Mouse (Mus musculus) heart, postnatal 10 days (tissue): ENCODE measurements around the gene Gm45837. TPM values are rescaled to one million over a fixed set of nuclear protein-coding genes. Genes with fewer than 3 reads are reported as not detected.

Experiments
- DNase-seq, 2 experiments: peaks; one replicate each; pipeline ENCODE4 v3.0.0; 2021
- intact Hi-C: fragments of 180-260 bp; cut with DNase I; formaldehyde crosslinking; loops from one replicate; pipeline ENCODE4 v1.15.1; 2025
- total RNA-seq, 2 experiments: library from RNA; stranded (reverse); gene quantifications; 2 replicates each; pipeline ENCODE4 v1.2.3; 2021

The Gm45837 gene
- total RNA-seq, 2 experiments from 2014 or later, result not detected

DNA sequence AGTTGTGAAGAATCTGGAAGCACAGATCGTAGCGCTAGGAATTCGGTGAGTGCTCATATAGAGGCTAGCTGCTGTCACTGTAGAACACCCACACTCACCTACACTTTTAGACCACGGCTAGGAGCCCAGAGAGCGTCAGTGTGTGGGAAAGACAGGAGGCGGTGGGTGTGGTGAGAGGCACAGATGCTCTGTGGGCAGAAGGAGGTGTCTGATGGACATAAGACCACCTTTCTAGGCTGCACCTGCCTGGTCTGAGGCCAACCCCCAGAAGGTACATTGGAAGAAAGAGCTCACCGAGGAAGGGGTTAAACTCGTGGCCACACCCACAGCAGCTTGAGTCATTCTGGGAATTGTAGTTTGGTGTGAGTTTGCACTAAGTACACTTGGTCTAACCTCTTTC lies 16.0 kb downstream of the Gm45837 start:
- DNase-seq, result no peak
- intact Hi-C loops, result loop anchor here (5.0 kb wide), 2 partner anchors 116 to 191 kb away; no protein-coding TSS in a partner anchor

DNA sequence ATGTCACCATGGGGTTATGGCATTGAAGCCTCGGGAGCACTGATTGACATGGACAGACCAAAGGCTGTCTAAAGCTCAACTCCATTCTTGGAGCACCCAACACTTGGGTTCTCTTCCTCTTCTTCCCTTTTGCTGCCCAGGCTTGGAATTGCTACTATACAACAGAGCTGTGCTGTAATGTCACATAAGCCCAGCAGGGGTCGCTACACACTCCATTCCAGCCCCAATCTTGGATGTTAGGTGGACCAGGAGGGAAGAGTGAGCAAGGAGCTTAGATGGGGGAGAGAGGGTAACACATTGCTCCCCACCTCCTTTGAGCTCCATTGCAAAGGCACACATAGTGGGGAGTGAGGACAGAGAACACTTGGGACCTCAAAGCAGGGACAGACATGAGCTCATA lies 17.1 kb downstream of the Gm45837 start:
- intact Hi-C loops, result loop anchor here (5.0 kb wide), 2 partner anchors 115 to 190 kb away; no protein-coding TSS in a partner anchor
- DNase-seq, result no peak

DNA sequence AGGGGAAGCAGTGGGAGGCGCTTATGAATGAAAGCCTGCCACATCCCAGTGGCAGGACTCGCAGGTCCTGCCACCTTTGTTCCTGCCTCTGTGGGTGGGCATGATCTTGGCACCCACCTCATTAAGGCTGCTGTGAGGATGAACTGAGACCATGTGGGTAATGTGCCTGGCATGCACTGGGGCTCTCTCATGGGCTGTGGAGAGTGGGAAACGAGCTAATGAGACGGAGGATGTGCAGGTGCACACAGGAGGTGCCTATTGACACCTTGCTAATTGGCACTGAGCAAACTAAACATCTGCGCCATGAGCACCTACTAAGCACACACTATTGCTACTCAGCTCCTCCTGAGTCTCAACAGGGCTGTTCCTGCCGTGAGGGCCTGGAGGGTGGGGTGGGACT lies 24.4 kb downstream of the Gm45837 start:
- no peak for DNase-seq
- intact Hi-C loops, result no loop called here

DNA sequence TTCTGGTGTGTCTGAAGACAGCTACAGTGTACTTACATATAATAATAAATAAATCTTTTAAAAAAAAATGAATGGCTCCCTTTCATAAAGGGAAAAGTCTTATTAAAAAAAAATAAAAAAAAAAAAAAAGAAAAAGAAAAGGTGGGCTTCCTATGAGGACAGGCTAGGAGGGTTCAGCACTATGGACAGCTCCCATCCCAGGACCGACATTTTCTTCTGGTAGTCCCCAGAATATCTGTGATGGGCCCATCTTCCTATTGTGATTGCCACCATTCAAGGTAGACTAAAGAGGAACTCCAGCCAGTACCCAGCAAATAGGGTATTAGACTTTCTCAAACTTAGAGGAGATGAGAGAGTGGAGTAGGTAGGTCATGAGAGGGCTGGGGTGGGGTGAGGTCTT lies 27.2 kb downstream of the Gm45837 start:
- no peak for DNase-seq
- intact Hi-C loops, result no loop called here

DNA sequence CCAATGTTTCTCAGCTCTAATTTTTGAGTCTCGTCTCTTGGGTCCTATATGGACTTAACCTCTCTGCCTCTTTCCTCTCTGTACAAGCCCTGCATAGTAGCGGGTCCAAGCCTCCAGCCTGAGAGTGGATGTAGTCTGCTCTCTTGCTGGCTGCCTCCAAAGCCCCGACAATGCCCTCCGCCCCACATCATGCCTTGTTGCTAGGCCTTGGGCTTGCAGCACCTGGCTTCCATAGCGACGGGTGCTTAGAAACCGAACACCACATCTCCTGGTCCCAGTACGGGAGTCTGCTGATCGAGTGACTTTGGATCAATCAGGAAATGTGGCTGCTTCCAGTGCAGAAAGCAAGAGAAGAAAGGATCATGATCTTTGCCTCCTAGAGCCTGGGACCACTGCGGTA lies 32.4 kb downstream of the Gm45837 start:
- intact Hi-C loops, result loop anchor here (5.0 kb wide), 1 partner anchor 84 kb away; no protein-coding TSS in a partner anchor
- no peak for DNase-seq

DNA sequence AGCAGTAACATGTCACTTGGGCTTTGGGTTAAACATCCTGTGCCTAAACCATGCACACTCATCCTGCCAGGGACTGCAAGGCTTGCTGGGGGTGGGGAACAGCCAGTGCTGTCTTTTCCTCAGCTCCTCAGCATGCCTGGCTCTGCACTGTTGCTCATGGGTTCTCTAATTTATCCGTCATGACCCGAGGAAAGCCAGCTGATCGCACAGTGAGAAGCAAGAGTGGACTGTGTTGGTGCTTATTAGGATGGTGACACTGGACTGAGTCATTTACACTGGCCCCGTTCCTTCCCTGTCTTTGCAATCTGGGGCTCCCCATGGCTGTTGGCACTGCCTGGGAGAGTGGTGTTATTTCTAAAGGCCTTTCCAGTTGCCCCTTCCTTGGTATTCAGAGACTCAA lies 33.5 kb downstream of the Gm45837 start:
- intact Hi-C loops, result loop anchor here (5.0 kb wide), 1 partner anchor 83 kb away; no protein-coding TSS in a partner anchor
- no peak for DNase-seq

DNA sequence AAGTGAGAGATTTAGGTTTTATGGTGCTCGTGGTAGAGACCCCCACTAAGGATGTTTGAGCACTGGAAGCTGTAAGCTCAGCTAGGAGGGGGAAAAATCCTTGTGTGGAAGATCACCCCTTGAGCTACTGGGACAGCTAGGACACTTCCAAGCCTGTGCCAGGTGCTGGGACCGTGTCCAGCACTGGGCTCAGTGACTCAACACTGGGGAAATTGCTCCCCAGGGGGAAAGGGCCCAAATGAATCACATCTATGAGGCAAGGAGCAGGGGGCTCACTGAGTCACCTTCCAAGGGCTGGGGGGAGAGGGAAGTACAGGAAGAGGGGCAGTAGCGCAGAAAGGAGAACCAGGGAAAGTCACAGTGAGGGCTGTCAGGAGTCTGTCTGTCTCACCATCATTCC lies 39.2 kb downstream of the Gm45837 start:
- intact Hi-C loops, result loop anchor here (1.0 to 5.0 kb wide), 4 partner anchors 23 to 167 kb away; no protein-coding TSS in a partner anchor
- no peak for DNase-seq

DNA sequence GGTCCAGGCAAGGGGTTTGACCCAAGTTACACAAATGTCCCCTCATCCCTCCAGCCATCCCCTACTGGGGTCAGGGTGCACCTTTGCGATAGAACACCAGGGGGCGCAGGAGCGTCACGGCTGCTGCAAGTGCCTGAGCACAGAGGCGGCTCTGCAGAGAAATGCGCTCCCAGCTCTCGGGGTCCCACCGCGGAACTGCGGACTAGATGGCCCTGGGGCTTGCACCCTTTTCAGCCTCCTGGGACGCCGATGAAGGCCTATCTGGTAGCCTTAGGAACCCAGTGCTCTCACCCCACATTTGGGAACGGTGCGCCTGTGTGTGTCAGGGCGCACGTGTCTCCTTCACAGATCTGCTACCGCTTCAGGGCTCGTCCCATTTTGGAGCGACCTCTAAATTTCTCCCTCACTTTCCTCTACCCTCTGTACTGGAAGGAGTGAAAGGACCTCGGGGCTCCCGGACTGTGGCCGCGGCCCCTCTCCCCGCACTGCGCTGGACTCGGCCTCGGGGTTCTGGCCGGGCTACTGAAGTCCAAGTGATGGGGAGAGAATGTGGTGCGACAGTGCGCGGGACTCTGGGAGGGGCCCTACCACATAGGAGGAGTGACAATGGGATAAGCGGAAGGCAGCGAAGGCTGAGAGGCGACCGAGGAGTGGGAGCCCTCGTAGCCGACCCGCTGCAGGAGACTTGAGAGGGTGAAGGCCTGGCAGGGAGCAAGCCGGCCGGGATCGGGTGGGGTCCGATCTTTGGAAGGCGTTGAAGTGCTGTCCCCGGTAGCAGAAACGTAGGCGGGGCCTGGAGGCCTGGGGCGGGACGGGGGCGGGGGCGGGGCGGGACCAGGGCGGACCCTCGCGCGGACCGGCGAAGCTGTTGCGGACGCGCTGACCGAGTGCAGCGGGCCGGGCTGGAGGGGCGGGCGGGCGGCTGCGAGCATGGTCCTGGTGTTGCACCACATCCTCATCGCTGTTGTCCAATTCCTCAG lies 40.0 kb downstream of the Gm45837 start:
- intact Hi-C loops, result loop anchor here (1.0 to 2.0 kb wide), 3 partner anchors 22 to 91 kb away; no protein-coding TSS in a partner anchor
- peak; percentile 91 to 95 for DNase-seq

DNA sequence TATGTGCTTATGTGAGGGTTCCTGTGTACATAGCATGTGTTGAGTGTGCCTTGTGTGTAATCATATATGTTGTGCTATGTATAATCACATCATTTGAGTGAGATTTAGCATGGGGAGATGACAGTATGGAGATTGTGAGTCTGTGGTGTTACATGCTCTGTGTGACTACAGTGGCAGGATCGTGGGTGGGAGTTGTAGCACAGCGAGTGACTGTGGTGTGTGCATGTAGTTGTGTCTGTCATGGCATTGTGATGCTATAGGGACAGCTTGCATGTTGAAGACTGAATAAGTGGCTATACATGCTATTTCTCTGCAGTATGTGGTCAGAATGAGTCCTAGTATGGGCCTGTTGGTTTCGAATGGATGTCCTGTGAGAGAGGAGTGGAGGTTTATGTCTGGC lies 42.0 kb downstream of the Gm45837 start:
- intact Hi-C loops, result no loop called here
- no peak for DNase-seq

DNA sequence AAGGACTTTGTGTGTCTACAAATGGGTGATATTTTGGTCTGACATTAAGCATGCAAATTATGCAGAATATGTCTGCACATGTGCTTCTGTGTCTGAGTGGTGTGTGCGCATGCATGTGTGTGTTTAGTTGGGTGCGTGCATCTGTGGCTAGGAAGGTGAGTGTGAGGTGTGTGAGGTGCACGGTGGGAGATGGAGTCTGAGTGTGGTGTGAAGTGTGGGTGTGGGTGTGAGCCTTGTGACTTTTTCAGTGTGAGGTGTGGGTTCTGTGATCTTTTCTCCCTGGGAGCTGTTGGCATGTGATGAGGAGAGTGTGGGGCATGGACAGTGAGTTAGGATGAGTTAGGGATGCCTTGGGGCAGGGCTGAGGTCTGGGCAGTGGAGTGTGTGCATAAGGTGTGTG lies 42.6 kb downstream of the Gm45837 start:
- intact Hi-C loops, result no loop called here
- DNase-seq, result peak in 1 of 2 experiments; percentile 16

DNA sequence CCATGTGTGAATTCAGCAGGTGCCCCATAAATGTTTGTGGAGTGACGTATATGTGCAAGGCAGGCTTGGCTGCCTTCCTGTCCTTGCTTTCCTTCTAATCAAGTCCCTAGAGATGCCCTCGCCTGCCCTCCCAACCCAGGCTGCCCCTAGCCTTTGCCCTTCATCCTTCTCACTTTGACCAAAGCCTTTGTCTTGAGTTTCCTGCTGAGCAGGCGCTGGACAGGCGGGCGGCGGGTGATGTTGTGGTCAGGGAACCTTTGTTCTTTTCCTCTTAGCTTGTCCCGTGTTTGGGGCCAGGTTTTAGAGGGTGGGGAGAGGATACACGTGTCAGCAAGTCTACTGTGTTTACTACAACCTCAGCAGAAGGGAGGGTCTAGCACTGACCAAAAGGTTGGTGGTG lies 43.0 kb downstream of the Gm45837 start:
- intact Hi-C loops, result no loop called here
- DNase-seq, result peak in 1 of 2 experiments; percentile 51

DNA sequence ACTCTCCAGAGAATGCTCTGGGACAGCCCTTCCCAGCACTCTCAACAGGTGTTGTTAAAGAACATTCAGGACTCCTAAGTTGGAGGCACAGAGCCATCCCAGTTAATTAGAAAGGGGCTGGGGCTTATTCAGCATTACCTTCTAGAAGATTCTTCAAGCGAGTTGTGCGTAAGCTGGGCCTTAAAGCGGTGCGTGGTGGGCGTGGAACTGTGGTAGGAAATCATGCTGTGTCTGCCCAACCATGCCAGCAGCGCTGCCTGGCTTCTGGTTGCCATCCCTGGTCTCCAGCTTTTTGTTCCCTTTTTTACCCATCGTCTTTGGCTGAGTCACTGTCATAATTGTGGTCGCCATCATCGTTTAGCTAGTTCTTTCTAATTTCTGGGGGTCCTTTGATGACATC lies 43.8 kb downstream of the Gm45837 start:
- no peak for DNase-seq
- intact Hi-C loops, result no loop called here

DNA sequence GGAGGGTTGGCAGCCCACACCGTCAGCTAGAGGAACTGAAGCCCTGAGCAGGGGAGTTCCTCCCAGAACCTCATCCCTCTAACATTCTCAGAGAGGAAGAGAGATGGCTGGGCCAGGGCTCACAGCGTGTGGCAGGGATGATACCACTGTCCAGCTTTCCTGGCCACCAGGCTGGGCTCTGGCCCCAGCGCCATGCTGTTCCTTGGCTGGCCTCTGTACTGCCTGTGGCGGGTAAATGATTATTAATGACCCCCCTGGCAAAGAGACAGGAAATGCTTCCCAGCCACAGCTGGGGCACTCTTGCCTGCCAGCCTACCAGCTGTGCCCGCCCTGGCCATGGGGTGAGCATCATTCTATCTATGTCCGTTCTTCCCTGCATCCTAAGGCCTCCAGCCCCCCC lies 44.5 kb downstream of the Gm45837 start:
- DNase-seq, result no peak
- intact Hi-C loops, result no loop called here

DNA sequence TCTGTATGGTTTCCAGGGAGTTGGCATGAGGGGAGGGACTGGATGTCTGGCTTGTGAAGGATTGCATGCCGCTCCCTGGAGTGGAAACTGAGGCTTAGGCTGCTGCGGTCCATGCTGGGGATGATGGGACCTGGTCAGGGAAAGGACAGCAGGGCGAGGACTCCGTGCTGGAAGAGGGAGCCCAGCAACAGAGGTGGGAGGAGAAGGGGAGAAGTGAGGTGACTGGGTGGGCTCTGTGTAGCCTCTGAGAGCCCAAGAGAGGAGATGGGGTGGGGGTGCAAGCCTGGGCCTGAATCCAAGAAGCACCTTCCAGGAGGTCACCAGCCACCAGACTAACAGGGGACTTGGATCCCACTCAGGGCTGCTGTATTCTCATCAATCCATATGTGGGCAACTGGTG lies 45.6 kb downstream of the Gm45837 start:
- DNase-seq, result no peak
- intact Hi-C loops, result no loop called here

DNA sequence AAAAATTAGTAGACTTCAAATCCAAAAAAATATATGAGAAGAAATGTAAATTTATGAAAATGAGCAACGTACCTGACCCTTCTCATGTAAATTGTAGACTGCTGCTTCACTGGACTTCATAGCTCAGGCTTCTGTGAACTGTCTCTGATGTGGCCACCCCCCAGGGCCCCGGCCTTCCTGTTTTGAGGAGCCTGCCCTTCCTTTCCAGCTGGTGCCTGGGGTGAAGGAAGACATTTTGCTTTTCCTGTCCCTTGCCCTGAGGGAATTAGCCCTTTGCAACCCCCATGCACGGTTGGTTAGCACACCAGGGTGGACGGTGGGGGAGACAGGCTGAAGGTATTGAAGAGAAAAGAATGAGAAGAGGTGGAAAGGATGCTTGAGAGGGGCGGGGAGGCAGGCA lies 46.1 kb downstream of the Gm45837 start:
- intact Hi-C loops, result no loop called here
- peak in 1 of 2 experiments; percentile 44 for DNase-seq

DNA sequence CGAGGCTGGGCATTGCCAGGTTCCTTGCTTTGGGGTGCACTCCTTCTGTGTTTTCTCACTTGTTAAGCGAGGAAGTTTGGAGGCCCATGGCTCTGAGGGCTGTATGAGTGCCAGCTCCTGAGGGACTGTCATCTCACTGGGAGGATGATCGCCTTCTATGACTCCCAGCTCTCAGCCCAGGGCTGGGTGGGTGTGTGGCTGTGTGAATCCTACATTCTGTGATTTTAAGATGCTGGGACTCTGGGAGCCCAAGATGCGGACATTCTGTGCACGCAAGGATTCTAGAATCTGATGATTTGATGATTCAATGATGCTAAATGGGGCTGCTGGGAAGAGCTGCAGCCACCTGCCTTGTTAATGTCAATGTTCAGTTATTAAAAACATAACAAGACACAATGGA lies 46.6 kb downstream of the Gm45837 start:
- intact Hi-C loops, result no loop called here
- DNase-seq, result no peak

DNA sequence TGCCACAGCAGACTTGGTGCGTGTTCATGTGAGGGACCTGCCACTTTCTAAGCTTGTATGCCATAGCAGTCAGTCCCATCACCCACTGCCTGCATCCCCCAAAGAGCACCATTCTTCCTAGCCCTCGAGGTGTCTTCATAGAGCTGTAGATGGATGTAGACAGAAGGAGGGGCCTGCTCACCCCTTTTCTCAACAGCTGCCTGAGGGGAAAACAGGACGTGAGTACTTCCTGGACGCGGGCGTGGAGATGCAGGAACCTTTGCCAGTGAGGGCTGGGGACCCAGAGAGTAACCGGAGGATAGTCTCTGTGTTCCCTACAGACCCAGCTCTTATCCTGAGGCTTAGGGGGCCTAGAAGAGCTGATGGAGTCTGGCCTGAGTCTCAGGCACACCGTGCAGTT lies 47.1 kb downstream of the Gm45837 start:
- peak in 1 of 2 experiments; percentile 31 for DNase-seq
- intact Hi-C loops, result no loop called here

DNA sequence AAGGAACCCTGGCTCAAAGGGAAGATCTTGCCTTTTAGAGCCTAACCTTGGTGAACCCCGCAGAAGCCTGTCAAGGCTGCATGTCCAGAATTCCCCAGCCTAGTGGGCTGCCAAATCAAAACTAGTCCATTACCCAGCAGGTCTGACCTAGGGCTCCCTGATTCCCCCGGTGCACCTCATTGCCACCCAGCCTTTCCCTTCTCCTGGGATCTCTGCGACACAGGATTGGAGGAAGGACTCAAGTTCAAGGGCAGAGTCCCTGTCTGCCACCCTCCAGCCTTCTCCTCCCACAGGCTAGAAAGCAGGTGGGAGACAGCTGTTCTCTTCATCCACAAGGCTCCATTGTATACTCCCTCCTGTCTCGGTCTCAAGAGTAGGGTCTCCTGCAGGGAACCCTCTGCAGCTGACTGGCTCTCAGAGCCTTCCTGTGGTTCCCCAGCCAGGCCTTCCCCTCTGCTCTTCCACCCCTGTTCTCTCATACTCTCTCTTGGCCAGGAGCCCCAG lies 47.6 kb downstream of the Gm45837 start:
- intact Hi-C loops, result no loop called here
- DNase-seq, result no peak

DNA sequence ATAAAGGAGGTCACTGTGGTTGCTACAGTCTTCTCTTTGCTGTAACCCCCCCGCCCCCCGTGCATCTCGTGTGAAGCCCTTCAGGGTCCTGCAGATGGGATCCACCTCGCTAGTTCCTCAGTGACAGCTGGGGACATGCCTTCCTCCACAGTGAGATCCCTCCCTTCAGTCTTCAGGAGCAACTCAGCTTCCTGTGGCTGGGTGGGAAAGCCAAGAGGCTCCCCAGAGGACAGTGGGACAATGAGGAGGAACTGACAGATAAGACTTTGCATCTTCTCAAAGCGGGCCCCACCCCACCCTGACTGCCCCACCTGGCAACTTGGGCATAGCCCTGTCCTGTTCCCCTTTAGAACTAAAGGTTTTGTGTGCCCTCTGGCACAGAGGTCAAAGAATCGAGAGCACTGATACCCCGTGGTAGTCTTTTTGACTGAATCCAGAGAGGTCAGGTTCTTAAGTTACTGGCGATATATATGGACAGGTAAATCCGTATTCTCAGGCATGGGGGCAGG lies 48.7 kb downstream of the Gm45837 start:
- no peak for DNase-seq
- intact Hi-C loops, result no loop called here

DNA sequence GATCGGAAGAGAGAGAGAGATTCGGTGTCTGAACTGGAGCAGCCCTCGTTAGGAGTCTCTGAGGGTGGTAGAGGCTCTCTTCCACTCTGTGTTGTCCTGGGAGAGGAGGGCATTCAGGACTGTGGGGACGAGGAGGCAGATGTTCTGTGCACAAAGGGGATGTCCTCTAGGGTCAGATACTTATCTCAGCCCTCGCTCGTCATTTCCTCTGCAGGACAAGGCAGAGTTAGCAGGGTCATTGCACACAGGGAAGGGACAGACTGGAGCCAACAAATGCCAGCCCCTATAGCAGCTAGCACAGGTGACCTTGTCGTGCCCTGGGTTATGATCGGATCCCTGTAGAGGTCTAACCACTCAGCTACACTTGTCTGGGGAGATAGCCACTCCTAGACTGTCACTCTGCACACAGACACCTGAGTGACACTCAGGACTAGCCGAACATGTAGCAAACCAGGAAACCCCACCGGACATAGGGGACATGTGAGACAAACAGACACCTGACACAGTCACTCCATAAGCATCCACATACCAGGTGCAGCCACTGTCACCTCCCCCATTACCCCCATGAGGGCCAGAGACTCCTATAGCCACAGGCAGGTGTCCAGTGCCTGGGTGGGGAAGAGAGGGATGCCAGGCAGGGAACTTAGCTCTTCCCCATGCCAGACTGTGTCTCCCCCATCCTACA lies 49.4 kb downstream of the Gm45837 start:
- no peak for DNase-seq

DNA sequence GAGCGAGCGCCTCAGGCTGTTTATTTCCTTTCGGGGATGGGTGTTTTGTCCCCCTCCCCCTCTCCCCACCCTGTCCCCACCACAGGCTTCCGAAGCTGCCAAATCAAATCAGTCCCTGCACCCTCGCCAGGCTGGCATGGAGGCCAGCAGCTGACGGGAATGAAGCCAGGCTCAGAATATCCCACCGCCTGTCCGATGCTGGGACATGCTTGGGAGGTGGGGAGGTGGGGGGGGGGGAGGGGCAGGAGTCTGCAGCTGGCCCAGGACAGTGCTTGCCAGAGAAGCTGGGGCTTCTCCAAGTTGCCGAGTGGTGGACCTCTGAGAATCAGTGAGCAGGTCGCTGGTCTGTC lies 49.9 kb downstream of the Gm45837 start:
- intact Hi-C loops, result no loop called here
- peak; percentile 87 to 90 for DNase-seq

More for the DNA sequence above, 49.4 kb downstream of the Gm45837 start:
- intact Hi-C loops, result no loop called here
